Mouse (Mus musculus) thymus, postnatal 0 days (tissue): ENCODE data around the gene Antxrl. TPM values are rescaled to one million over a fixed set of nuclear protein-coding genes. Genes with fewer than 3 reads are reported as not detected.
A peak's percentile ranks its signal among the peaks of the same experiment; 100 is the strongest.

Source experiments
- DNase-seq: peaks from one replicate; pipeline ENCODE4 v3.0.0-alpha.2; 2015; ENCODE audit warnings: low spot score
- polyA plus RNA-seq: library from polyadenylated mRNA; unstranded; fragments of >200 nt; fragmentation: Nextera tagmentation; extraction: Ambion mirVana; gene quantifications from 2 replicates; pipeline ENCODE4 v1.2.1, GENCODE M21; 2015

Antxrl gene
- 0.05 TPM in 1 of 2 replicates, not detected in the other for polyA plus RNA-seq

GRCm38 (mm10) chr14:34052516-34052915 lies at the start of gene Antxrl:
Antxrl (plus strand) TSS chr14:34052707.
- DNase-seq, result no peak

GRCm38 (mm10) chr14:34015063-34015462 lies 37.4 kb upstream of the Antxrl start, which contains the start of gene Gm30083:
Gm30083 (minus strand) TSS chr14:34015182.
- DNase-seq, result no peak

- DNase-seq, result no peak
Observed at GRCm38 (mm10) chr14:34016381-34016780, 36.1 kb upstream of the Antxrl start, which contains the start of gene Gm5460. Gm5460 (plus strand) TSS chr14:34016758.

DNA sequence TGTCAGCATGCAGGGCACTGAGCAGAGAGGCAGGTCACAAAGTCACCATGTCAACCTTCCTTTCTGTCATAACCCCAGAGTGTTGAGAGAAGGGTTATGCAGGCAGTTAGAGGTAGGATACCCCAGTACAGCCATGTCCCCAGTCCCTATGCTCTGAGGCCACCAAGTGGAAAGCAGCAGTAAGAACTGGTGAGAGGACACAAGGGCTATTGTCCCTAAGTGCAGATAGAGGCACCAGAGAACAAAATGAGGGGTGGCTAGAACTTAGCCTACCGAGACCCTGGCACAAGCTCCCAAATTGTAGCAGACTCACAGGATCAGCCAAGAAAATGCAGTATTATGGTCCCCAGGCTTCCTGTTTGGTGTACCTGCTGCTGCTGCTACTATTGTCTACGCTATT lies 35.6 kb upstream of the Antxrl start:
- no peak for DNase-seq

DNA sequence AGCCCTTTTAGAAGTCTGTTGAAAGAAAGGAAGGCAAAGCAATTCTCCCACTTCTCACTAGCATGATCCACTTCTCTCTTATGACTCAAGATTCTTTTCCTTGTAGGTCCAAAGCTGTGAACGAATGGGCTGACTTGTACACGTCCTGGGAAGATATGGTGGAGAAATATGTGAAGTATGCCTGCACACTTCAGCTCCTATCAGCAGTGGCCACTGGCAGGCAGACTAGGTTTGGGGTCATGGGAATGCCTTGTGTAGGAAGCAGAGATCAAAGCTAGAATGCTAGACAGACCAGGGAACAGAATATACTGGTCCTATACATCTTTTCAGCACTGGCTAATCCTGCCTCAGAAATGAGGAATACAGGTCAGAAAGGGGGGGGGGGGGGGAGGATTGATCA lies 25.8 kb upstream of the Antxrl start:
- no peak for DNase-seq

DNA sequence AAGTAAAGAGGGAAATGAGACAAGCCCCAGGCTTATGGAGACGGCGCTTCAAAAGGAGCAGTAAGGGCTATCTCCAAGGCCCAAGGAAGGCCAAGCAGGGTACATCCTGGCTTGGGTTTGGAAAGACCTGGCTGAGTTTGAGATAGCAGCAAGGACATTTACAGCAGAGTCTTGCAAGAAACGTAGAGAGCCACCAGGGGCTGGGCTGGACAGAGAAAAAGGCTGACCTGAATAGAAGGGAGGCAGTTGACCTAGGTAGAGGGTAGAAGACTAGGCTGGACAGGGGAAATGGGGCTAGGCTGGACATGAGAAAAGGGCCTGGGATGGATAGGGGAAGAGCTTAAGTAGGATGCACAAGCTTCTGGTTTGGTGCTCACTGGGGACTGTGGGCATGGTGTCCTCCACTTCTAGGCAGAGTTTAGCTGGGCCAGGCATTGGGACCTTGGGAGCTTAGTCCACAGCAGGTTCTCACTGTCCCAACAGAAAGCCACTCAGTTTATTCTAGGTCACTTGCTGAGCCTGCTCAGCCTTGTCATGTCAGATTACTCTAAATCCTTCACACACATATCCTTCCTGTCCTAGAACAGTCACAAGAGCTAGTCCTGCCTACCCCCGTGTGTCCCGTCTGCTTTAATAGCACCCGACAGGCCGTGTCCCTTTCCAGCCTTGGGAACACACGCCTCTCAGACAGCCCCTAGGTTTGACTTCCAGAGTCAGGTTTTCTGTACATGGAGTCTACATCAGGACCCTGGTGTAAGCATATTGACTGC lies 18.5 kb upstream of the Antxrl start:
- no peak for DNase-seq

GRCm38 (mm10) chr14:34041241-34041640 lies 11.3 kb upstream of the Antxrl start:
- DNase-seq, result no peak

- no peak for DNase-seq
Observed at GRCm38 (mm10) chr14:34043341-34043740, 9.2 kb upstream of the Antxrl start.

DNA sequence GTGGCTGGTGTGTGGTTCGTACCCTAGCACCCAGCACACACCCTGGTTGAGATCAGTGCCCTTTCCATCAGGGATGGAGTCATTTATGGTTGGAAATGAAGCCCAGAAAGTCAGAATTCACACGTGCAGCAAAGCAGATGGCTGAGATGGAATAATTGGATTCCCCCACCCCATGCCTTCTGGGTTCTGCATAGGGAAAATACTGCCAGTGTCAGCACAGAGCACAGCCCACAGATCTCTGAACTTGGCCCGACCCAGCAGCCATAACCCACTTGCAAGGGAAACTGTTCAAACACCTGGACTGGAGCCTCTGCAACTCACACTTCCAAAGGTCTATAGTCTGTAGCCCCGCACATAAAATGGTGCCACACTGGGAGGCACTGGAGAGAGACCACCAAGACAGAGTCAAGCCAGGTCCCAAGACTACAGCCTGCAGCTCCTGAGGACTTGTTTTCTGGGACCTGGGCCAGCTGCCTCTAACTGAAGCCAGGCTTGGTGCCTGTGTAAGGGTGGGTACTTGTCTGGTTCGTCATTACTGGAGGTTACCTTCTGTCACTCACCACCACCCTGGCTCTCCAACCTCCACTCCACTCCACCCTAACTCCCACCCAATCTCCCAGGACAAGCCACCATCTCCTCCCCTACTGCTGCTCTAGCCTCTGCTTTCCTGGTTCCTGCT lies 2.3 kb upstream of the Antxrl start:
- DNase-seq, result no peak

DNA sequence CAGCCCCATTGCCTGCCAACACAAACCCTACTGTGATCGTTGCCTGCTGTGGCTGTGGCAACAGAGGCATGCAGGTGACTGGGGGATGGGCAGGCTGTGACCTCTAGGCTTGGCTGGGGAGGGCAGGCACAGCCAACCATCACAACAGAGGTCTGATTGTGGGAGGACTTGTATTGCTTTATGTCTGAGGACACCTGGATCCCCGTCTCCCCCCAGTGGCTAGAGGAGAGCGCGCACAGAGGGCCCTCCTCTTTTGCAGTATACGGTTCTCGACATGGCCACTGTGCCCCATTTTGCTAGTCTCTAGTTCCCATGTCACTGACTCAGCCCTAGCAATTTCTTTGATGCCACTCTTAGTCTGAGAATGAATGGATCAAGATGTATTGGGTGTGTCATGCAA lies 19.2 kb downstream of the Antxrl start:
- DNase-seq, result no peak

- no peak for DNase-seq
Observed at GRCm38 (mm10) chr14:34075346-34075745, 22.8 kb downstream of the Antxrl start.

DNA sequence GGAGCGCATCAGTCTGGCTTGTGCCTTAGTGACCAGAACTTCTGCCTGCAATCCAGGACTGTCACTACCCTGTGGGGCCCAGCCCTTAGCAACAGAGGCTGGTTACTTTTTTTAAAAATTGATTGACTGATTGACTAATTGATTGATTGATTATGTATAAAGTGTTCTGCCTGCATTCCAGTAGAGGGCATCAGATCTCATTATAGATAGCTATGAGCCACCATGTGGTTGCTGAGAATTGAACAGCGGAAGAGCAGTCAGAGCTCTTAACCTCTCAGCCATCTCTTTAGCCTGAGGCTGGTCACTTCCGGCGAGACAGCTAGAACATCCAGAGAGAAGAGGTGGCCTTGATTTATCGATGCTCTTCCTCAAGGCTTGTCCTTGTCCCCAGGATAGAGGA lies 24.7 kb downstream of the Antxrl start:
- no peak for DNase-seq

DNA sequence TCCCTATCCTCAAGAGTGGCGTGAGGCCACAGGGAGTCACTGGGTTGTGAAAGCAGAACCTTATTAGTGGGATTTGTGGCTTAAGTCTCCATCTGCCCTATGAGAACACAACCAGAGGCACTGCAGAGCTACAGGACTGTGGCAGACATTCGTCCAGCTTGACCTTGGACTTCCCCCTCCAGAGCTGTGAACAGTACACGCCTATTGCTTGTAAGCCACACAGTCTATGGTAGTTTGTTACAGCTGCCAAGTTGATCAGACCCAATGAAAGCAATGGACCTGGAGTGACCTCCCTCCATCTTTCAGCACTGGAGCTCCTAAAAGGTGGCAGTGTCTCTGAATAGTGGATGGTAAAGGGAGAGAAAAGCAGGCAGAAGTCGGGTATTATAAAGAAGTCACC lies 25.8 kb downstream of the Antxrl start:
- no peak for DNase-seq

GRCm38 (mm10) chr14:34080321-34080997 lies 28.0 kb downstream of the Antxrl start:
- DNase-seq, result peak; percentile 64

DNA sequence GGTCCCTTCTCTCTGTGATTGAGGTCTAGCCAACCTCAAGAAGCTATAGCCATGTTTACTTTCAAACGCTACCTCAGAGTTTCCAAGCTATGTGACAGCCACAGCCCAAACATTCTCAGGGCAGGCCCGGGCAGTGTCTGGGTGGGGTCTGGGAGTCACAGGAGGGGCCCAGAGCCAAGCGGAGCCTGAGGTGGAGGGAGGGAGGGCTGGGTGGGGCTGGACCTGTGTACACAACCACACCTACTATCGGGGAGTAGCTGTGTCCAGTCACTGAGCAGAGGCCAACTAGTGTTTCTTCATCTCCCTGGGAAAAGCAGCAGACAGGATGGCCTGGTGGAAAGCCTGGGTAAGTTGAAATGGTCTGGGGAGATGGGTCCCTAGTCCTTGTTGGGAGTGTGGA lies 33.2 kb downstream of the Antxrl start, which contains the start of gene Anxa8:
Gene Anxa8 (plus strand): TSS at position 251 of the 400 bp plus-strand sequence.
- DNase-seq, result no peak

- no peak for DNase-seq
Observed at GRCm38 (mm10) chr14:34086806-34087205, 34.3 kb downstream of the Antxrl start.

DNA sequence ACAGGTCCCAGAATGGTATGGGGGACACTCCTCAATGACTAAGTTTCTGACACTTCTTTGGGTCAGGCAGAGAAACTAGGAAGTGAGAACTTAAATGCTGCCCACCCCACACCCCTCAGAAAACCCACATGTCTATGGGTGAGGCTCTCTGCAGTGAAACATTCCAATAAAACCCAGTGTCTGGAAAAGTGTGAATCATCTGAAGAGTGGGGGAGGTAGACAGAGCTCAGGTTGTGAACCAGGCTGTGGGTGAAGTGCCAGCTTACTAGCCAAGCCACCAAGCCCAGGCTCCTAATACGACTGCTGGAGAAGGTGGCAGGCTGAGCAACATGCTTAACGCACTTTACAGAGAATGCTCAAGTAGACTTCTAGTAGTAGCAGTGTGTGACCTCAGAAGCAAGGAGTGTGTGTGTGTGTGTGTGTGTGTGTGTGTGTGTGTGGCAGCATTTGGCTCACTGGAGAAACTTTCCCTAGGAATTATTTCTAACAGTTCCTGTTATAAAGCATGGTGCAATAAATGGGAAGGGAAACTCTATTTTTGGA lies 35.4 kb downstream of the Antxrl start:
- DNase-seq, result no peak

- no peak for DNase-seq
Observed at GRCm38 (mm10) chr14:34089796-34090195, 37.3 kb downstream of the Antxrl start.

GRCm38 (mm10) chr14:34091475-34091874 lies 39.0 kb downstream of the Antxrl start:
- DNase-seq, result no peak

GRCm38 (mm10) chr14:34092856-34093255 lies 40.3 kb downstream of the Antxrl start:
- no peak for DNase-seq

GRCm38 (mm10) chr14:34096161-34096560 lies 43.7 kb downstream of the Antxrl start:
- no peak for DNase-seq

- DNase-seq, result no peak
Observed at GRCm38 (mm10) chr14:34102601-34103000, 50.1 kb downstream of the Antxrl start, which contains the start of gene A630023A22Rik. A630023A22Rik (minus strand) TSS chr14:34102754.
